Mouse (Mus musculus) testis, adult 2 months (tissue): ENCODE results near the gene Fam173a.

ENCODE experiments used
- CTCF ChIP-seq: fragments of 200-500 bp; IDR thresholded peaks from 2 replicates; pipeline ENCODE4 v1.5.1; 2012; ENCODE audit warnings: low read depth, mild to moderate bottlenecking, inconsistent platforms, low read length, moderate library complexity; ENCODE audit not compliant: control insufficient read depth, insufficient read depth, insufficient replicate concordance
- POLR2A ChIP-seq: fragments of 200-500 bp; IDR thresholded peaks from 2 replicates; pipeline ENCODE4 v1.6.1; 2012; ENCODE audit warnings: low read depth, mild to moderate bottlenecking, inconsistent platforms, low read length, moderate library complexity; ENCODE audit not compliant: control insufficient read depth

DNA sequence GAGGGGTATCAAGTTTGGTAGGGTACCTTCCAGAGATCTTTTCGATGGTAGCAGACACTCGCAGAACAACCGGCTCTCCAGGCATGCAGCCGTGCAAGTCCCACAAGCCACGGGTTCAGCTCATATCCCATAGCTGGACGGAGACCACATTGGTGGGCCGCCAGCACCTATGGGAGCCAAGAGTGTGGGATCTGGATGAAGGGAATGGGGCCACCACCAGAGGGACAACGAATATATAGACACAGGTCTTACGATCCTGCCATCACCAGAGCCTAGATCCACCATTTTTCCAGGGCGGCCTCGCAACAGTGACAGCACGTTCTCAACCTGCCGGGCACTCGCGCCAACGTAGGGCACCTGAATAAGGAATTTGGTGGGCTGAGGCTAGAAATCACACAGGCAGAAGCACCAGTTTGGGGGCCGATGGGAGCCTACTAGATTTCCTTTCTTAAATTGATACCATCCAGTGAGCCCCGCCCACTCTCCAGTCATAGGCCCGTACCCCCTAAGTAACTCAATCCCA lies 1.3 kb downstream of the Fam173a start:
- TF ChIP-seq POLR2A (no peak), CTCF (no peak)
